Mouse (Mus musculus): ENCODE measurements around the gene Poll.

DNA sequence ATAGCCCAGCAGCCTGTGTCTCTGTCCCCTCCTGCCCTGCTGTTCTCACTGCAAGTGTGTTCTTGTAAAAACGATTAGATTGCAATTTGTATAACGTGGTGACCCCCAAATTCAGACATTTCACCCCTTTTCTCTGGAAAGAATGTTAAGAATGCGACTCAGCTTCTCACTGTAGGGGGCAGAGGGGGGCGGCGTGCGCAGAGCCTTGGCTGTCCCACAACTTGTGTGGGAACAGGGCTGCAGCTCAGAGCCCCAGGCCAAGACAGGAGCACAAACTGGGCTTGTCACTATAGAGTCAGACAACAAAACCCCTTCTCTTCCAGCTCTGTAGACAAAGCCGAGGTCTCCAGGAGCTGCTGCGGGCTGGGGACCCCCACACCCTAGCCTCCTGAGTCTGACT is 21.8 kb upstream of the Poll start:
- no peak for TF ChIP-seq CTCF (IDR thresholded peaks at IDR 0.05; ENCODE audit: extremely low read depth, insufficient read depth, insufficient read length, insufficient replicate concordance)
- no peak for TF ChIP-seq POLR2A (IDR thresholded peaks at IDR 0.05; ENCODE audit: low read depth, low read length)

Data from spleen, adult 2 months (tissue).